10 mouse cellular contexts compared by ENCODE assay signal in genomic region chr1:84417761-84418238, GRCm38 (mm10). TPM values are rescaled to one million over a fixed set of nuclear protein-coding genes. Genes with fewer than 3 reads are reported as not detected.
DNase-seq lines count a peak whose midpoint lies in the region; ATAC-seq and TF ChIP-seq lines count a peak whose summit lies in the region.
"Had no signal": no experiment of that assay in that cellular context is flagged by ENCODE, and none has a peak within 500 bp of the region (broad histone marks: within the 10 kb centered on the region; RNA-seq: fewer than 3 reads in every experiment).

No protein-coding gene starts in this region.

- no peak overlapping the region for H3K27ac ChIP-seq in forebrain, embryonic 12.5 days
- no peak overlapping the region for H3K27ac ChIP-seq in kidney, embryonic 14.5 days (ENCODE audit: low read depth, low read length)
- no peak overlapping the region for H3K27ac ChIP-seq in midbrain, postnatal 0 days (ENCODE audit: low read depth, low read length)
- H3K27ac ChIP-seq: neural tube, embryonic 12.5 days had no signal

- TF ChIP-seq CTCF in midbrain, postnatal 0 days (IDR thresholded peaks at IDR 0.05), result no peak

- DNase-seq in kidney, adult 11 months, result peak; percentile 17
- no peak for DNase-seq in kidney, adult 18-20 months
- peak; percentile 36 for DNase-seq in midbrain, postnatal 0 days (ENCODE audit: low spot score)
- no peak for DNase-seq in layer of hippocampus, postnatal 14 days (ENCODE audit: low spot score in 2 of 2)
- no peak for DNase-seq in urinary bladder, adult 18-20 months (ENCODE audit: low spot score in 2 of 2)
- no peak for DNase-seq in right cerebral cortex, postnatal 25 days

- no peaks in the 10 kb centered on the region for H3K9me3 ChIP-seq in forebrain, embryonic 12.5 days
- H3K9me3 ChIP-seq in kidney, embryonic 14.5 days (ENCODE audit: control insufficient read depth, low read length), result no peaks in the 10 kb centered on the region
- H3K9me3 ChIP-seq in midbrain, postnatal 0 days (ENCODE audit: low read length), result no peaks in the 10 kb centered on the region
- H3K9me3 ChIP-seq: neural tube, embryonic 12.5 days had no signal

- no peaks in the 10 kb centered on the region for H3K27me3 ChIP-seq in forebrain, embryonic 12.5 days
- H3K27me3 ChIP-seq in kidney, embryonic 14.5 days (ENCODE audit: control insufficient read depth, insufficient read depth, low read length), result no peaks in the 10 kb centered on the region
- no peaks in the 10 kb centered on the region for H3K27me3 ChIP-seq in midbrain, postnatal 0 days (ENCODE audit: insufficient read depth, low read length)
- H3K27me3 ChIP-seq: neural tube, embryonic 12.5 days had no signal

- no peak overlapping the region for H3K9ac ChIP-seq in forebrain, embryonic 12.5 days
- H3K9ac ChIP-seq in kidney, embryonic 14.5 days (ENCODE audit: low read depth, low read length), result no peak overlapping the region
- H3K9ac ChIP-seq in midbrain, postnatal 0 days (replicated peaks; ENCODE audit: low read length, poor library complexity, severe bottlenecking), result no peak overlapping the region
- H3K9ac ChIP-seq: neural tube, embryonic 12.5 days had no signal

- no peak overlapping the region for H3K4me3 ChIP-seq in forebrain, embryonic 12.5 days (replicated peaks)
- no peak overlapping the region for H3K4me3 ChIP-seq in kidney, embryonic 14.5 days (ENCODE audit: low read length)
- H3K4me3 ChIP-seq in midbrain, postnatal 0 days (ENCODE audit: low read depth, low read length), result no peak overlapping the region
- H3K4me3 ChIP-seq: erythroblast, embryonic 14.5 days; neural tube, embryonic 12.5 days had no signal

- 59% methylated on average over 9 of the region's 9 CpGs for WGBS in forebrain, embryonic 12.5 days
- 65% methylated on average over 9 of the region's 9 CpGs for WGBS in kidney, embryonic 14.5 days
- 51% methylated on average over 9 of the region's 9 CpGs for WGBS in midbrain, postnatal 0 days

- ATAC-seq in forebrain, embryonic 12.5 days (ENCODE audit: low FRiP score), result peak; percentile 53
- peak; percentile 87 for ATAC-seq in kidney, embryonic 14.5 days (ENCODE audit: low FRiP score, low TSS enrichment)
- no peak for ATAC-seq in midbrain, postnatal 0 days (ENCODE audit: low FRiP score)

- peaks cover 19% of the 10 kb centered on the region for H3K4me1 ChIP-seq in forebrain, embryonic 12.5 days
- H3K4me1 ChIP-seq in kidney, embryonic 14.5 days (ENCODE audit: control insufficient read depth, insufficient read depth, low read length), result no peaks in the 10 kb centered on the region
- no peaks in the 10 kb centered on the region for H3K4me1 ChIP-seq in midbrain, postnatal 0 days (ENCODE audit: insufficient read depth, low read length)
- H3K4me1 ChIP-seq: neural tube, embryonic 12.5 days had no signal

- no peak overlapping the region for H3K4me2 ChIP-seq in forebrain, embryonic 12.5 days
- no peak overlapping the region for H3K4me2 ChIP-seq in kidney, embryonic 14.5 days (replicated peaks; ENCODE audit: low read depth, low read length)
- no peak overlapping the region for H3K4me2 ChIP-seq in midbrain, postnatal 0 days (ENCODE audit: low read depth, low read length, poor library complexity, severe bottlenecking)
- H3K4me2 ChIP-seq: neural tube, embryonic 12.5 days had no signal

- H3K36me3 ChIP-seq in forebrain, embryonic 12.5 days (replicated peaks), result no peaks in the 10 kb centered on the region
- no peaks in the 10 kb centered on the region for H3K36me3 ChIP-seq in kidney, embryonic 14.5 days (ENCODE audit: control insufficient read depth, insufficient read depth, low read length)
- no peaks in the 10 kb centered on the region for H3K36me3 ChIP-seq in midbrain, postnatal 0 days (ENCODE audit: insufficient read depth, low read length)
- H3K36me3 ChIP-seq: neural tube, embryonic 12.5 days had no signal

RNA-seq across cellular contexts. Expression of gene Pid1, which starts 53.8 kb away (rescaled TPM):
- 49.9 and 52.1 TPM in 2 replicates for polyA plus RNA-seq in forebrain, embryonic 12.5 days (2016; fragmentation: Nextera tagmentation; extraction: Ambion mirVana)
- 22.2 and 33.5 TPM in 2 replicates for polyA plus RNA-seq in kidney, embryonic 14.5 days (2014; fragmentation: Nextera tagmentation; extraction: Ambion mirVana)
- total RNA-seq in midbrain, postnatal 0 days (2014; rRNA removed), result 55.0 and 60.2 TPM in 2 replicates
- 63.1 and 64.0 TPM in 2 replicates for polyA plus RNA-seq in midbrain, postnatal 0 days (2015; fragmentation: Nextera tagmentation; extraction: Ambion mirVana)
- total RNA-seq in layer of hippocampus, postnatal 14 days (2021), result 10 to 100 TPM; 33.7 to 35.8 TPM

Comparison
In these comparisons a context has a peak if more than half of its experiments do, and no peak if none do; other contexts are left out.
1. DNase-seq: peak in kidney, adult 11 months (single experiment) and midbrain, postnatal 0 days (single experiment); none in kidney, adult 18-20 months (single experiment), layer of hippocampus, postnatal 14 days (0 of 2), urinary bladder, adult 18-20 months (0 of 2) and right cerebral cortex, postnatal 25 days (single experiment).